7 mouse cellular contexts compared by ENCODE assay signal in genomic region chr8:122018046-122018831, GRCm38 (mm10).
A peak's percentile ranks its signal among the peaks of the same experiment; 100 is the strongest.
DNase-seq lines count a peak whose midpoint lies in the region; ATAC-seq and TF ChIP-seq lines count a peak whose summit lies in the region.

No protein-coding gene starts in this region.

- H3K4me1 ChIP-seq in heart, postnatal 0 days (ENCODE audit: control insufficient read depth, insufficient read depth) = peaks cover 26% of the 10 kb centered on the region

- no peak overlapping the region for H3K9ac ChIP-seq in heart, postnatal 0 days (replicated peaks; ENCODE audit: low read depth, low read length)

- no peak for TF ChIP-seq EP300 in heart, postnatal 0 days (IDR thresholded peaks at IDR 0.05; ENCODE audit: low read depth)

- DNase-seq in layer of hippocampus, adult 18-20 months (ENCODE audit: low spot score in 2 of 2) = peak; percentile 32 to 48
- no peak for DNase-seq in layer of hippocampus, postnatal 14 days (ENCODE audit: low spot score in 2 of 2)
- DNase-seq in gastrocnemius, postnatal 10 days = peak; percentile 39
- peak; percentile 17 for DNase-seq in heart, postnatal 0 days (ENCODE audit: low spot score)
- peak; percentile 65 for DNase-seq in lung, postnatal 10 days
- DNase-seq in Muller cell, postnatal 12 days (ENCODE audit: inconsistent ontology term) = no peak
- DNase-seq in spleen, postnatal 4 days (ENCODE audit: low spot score in 2 of 2) = no peak

- peak overlapping the region; percentile 26; the same call in 1 of the 2 replicates for H3K27ac ChIP-seq in heart, postnatal 0 days (ENCODE audit: low read depth)

- H3K36me3 ChIP-seq in heart, postnatal 0 days (replicated peaks; ENCODE audit: control insufficient read depth, insufficient read depth, low read length) = peaks cover 12% of the 10 kb centered on the region; the same call in 1 of the 2 replicates

- peak; percentile 44 for ATAC-seq in heart, postnatal 0 days (ENCODE audit: insufficient read depth, low read depth)

- H3K4me2 ChIP-seq in heart, postnatal 0 days (ENCODE audit: low read depth, low read length) = no peak overlapping the region

- H3K27me3 ChIP-seq in heart, postnatal 0 days (ENCODE audit: control insufficient read depth, insufficient read depth, low read length) = no peaks in the 10 kb centered on the region

- H3K4me3 ChIP-seq in heart, postnatal 0 days (ENCODE audit: low read depth, low read length) = no peak overlapping the region

- 42% methylated on average over 22 of the region's 22 CpGs for WGBS in heart, postnatal 0 days

- no peak for TF ChIP-seq CTCF in heart, postnatal 0 days (IDR thresholded peaks at IDR 0.05; ENCODE audit: low read depth)

- no peaks in the 10 kb centered on the region for H3K9me3 ChIP-seq in heart, postnatal 0 days (replicated peaks; ENCODE audit: control insufficient read depth, low read length)

Comparison
In these comparisons a context has a peak if more than half of its experiments do, and no peak if none do; other contexts are left out.
1. DNase-seq: peak in layer of hippocampus, adult 18-20 months (2 of 2), gastrocnemius, postnatal 10 days (single experiment), heart, postnatal 0 days (single experiment) and lung, postnatal 10 days (single experiment); none in layer of hippocampus, postnatal 14 days (0 of 2), Muller cell, postnatal 12 days (single experiment) and spleen, postnatal 4 days (0 of 2).